Mouse (Mus musculus): Measurements from ENCODE around the gene Il2rb.

- TF ChIP-seq CTCF (IDR thresholded peaks at IDR 0.05; ENCODE audit: extremely low read depth, insufficient read depth, insufficient read length, insufficient replicate concordance): no peak
- TF ChIP-seq POLR2A (IDR thresholded peaks at IDR 0.05; ENCODE audit: low read depth, low read length): no peak
Observed at GRCm38 (mm10) chr15:78504013-78504412, 8.9 kb upstream of the Il2rb start.
